Mouse (Mus musculus) myocyte (in vitro differentiated cells): ENCODE results near the gene Gm11985.

Experiments used
- MAX ChIP-seq: IDR thresholded peaks from one replicate; pipeline ENCODE4 v1.6.1; 2011; ENCODE audit warnings: low read depth, mild to moderate bottlenecking, control low read depth
- MYOG ChIP-seq, 3 experiments: IDR thresholded peaks; one replicate each; pipeline ENCODE4 v1.6.1; 2011; ENCODE audit warnings: control low read depth in 2 of 3, low read depth in 2 of 3, mild to moderate bottlenecking in 2 of 3; ENCODE audit not compliant: insufficient read length in 2 of 3, control insufficient read depth in 1 of 3, insufficient read depth in 1 of 3
- POLR2A ChIP-seq: IDR thresholded peaks from one replicate; pipeline ENCODE4 v1.6.1; 2011; ENCODE audit warnings: low read depth, mild to moderate bottlenecking, control low read depth, moderate library complexity; ENCODE audit not compliant: insufficient read length
- POLR2AphosphoS2 ChIP-seq: IDR thresholded peaks from one replicate; pipeline ENCODE4 v1.6.1; 2011; ENCODE audit warnings: low read depth, control low read depth; ENCODE audit not compliant: insufficient read length
- TCF12 ChIP-seq: IDR thresholded peaks from one replicate; pipeline ENCODE4 v1.6.1; 2011; ENCODE audit warnings: mild to moderate bottlenecking, control low read depth; ENCODE audit not compliant: poor library complexity, insufficient read depth, severe bottlenecking
- USF1 ChIP-seq: IDR thresholded peaks from one replicate; pipeline ENCODE4 v1.6.1; 2011; ENCODE audit warnings: low read depth, mild to moderate bottlenecking, control low read depth, moderate library complexity

DNA sequence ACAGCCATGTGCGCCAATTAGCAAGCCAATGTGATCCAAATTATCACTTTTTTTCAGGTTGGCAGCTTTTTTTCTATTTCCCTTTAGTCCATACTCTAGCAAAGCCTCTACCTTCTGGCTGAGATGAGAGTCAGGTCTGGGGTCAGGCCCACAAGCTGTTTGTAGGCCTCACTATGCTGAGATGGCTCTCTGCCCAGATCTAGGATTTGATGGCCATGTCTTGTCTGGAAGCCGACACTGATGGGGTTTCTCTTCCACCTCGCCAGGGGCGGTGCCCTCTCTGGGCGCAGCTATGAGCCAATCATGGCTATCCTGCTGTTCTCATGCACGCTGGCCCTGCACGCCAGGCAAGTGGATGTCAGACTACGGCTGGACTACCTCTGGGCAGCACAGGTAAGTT lies 37.9 kb downstream of the Gm11985 start:
- TF ChIP-seq POLR2AphosphoS2, result no peak
- no peak for TF ChIP-seq POLR2A
- no peak for TF ChIP-seq TCF12
- TF ChIP-seq USF1, result no peak
- no peak for TF ChIP-seq MYOG (IDR thresholded peaks at IDR 0.05; ENCODE audit: control insufficient read depth in 1 of 3, insufficient read depth in 1 of 3, insufficient read length in 2 of 3, low read depth in 2 of 3)
- no peak for TF ChIP-seq MAX
